Mouse (Mus musculus) spleen, postnatal 10 days (tissue): ENCODE results near the gene Dus4l.
"Not testable (repeated sequence)": the region's sequence is repeated elsewhere in the genome, so short reads cannot be mapped to it uniquely, and the experiment has no call there.

Source experiments
- DNase-seq, 2 experiments: peaks; one replicate each; pipeline ENCODE4 v3.0.0; 2021 to 2022; ENCODE audit warnings: low spot score in 2 of 2

The Dus4l gene

DNA sequence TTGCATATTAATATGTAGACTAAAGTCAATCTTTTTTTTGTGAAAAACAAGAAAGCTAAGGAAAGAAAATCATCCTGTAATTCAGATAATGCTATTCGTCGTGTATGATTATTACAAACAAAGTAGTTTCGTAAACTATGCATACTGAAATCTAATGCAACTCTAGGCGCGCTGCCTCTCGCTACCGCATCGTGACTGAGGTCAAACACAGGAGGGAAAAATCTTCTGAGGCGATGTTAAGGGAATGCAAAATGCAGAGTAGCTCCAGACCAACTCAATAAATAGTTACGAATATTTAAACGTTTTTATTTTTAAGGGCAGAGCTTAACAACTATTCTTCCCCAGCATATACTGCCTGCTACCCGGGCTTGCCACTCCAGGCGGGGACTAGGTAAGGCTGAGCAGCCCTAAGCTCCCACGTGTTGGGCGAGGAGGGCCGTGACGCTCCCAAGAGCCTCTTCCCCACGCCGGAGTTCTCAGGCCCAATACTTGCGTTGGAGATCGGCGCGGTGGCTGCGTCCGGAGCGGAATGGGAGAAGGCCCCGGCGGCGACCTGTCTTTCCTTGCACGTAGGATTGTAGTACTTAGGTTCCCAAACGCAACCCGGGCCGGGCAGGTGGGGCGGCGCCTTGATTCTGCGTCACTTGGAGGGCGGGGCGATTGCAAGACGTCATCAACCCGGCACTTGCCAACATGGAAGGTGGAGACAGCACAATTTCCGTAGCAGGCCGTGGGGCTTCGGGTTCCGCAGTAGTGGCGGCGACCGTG is at the start of gene Dus4l, which contains the start of gene Cog5:
Dus4l (minus strand) TSS at position 630 of the 768 bp plus-strand sequence.
Cog5 (plus strand) TSS at position 673 of the 768 bp plus-strand sequence.
- DNase-seq = peak; percentile 97 to 99

DNA sequence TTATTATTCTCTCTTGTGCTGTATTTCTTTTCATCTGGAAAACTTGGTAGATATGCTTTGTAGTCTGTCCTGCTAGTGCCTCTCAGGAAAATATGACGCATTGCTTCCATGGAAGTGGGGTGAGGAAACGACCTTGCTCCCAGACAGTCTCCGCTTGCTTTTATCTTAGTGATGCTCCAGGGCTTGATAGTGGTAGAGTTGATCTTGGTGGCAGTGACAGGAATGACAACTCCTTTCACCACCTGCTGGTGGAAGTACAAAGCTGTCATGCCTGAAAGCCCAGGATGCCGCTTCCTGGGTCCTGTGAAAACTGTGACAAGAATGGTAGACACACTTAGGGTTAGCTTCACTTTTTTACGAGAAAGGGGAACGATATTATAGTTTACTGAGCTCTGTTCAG is 49.3 kb upstream of the Dus4l start:
- DNase-seq = no peak

DNA sequence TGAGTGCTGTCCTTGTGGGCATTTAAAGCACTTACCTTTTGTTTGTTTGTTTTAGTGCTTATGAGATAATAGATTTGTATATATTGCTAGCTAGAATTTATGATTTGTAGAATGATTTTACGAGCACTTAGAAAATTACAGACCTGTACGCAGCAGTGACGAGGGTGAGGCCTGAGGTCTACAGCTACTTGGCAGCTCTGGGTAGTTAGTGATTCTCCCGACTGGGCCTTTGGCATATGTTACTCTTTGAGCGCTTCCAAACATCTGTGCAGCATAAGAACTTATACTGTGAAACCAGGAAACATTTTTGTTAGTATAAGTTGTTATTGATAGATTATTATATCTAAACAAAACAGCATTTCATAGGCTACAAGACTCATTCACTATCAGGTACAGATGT is 46.8 kb upstream of the Dus4l start:
- no peak for DNase-seq

DNA sequence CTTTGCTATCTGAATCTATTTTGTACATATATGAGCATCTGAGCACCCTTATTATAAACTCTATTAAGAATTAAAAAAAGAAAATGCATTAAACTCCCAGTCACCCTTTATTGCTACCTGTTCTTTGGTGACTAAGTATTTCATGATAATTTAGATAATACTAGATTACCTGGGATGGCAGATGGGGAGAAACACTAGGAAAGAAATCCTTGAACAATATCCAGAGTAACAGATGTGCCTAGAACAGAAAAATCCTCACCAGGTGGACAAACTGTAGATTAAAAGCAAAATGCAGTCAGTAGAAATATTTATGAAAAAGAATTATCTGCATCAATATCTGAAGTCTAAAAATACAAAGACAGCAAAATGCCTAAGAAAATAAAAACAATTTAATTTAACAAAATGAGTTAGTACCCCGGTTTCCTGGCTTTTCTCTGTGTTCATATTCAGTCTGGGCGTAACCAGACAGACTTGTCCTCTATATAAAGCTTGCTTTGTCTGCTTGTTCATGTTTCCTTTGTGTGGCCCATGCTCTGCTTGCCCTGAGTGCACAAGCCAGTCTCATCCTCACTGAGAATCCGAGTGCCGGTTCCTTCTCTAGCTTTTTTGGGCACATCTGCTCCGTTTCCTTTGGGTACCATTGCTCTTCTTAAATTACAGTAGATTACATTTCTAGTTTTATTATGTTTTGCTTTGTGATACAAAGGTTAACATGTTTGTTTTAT is 46.2 kb upstream of the Dus4l start:
- DNase-seq = no peak

DNA sequence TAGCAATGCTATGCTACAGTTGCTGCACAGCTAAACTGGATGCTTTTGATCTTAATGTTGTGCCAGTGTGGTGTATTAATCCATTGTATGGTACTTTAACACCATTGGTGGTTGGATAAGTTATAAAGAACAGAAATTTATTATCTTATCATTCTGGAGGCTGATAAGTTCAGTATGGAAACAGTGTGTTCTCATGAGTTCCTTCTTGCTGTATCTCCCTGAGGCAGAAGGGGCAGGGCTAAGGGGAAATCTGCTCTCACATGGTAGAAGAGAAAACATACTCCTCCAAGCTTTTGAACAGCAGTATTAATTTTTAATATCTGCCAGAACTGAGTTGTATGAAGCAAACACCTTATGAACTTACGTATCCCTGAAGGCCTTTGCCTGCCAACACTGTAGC is 38.7 kb upstream of the Dus4l start:
- DNase-seq = no peak

DNA sequence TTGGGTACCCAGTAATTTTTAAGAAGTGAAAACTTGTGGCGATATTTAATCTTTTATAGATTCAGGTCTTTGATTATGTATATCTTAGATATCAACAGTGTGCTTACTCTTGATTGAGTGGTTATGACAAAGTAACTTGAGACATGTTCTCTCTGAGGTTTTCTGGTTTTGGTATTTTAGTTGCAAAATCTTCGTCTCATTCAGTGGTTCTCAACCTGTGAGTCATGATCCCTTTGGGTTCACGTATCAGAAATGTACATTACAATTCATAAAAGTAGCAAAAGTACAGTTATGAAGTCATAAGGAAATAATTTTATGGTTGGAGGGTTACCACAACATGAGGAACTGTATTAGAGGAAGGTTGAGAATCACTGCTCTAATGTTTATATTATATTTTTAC is 32.1 kb upstream of the Dus4l start:
- no peak for DNase-seq

DNA sequence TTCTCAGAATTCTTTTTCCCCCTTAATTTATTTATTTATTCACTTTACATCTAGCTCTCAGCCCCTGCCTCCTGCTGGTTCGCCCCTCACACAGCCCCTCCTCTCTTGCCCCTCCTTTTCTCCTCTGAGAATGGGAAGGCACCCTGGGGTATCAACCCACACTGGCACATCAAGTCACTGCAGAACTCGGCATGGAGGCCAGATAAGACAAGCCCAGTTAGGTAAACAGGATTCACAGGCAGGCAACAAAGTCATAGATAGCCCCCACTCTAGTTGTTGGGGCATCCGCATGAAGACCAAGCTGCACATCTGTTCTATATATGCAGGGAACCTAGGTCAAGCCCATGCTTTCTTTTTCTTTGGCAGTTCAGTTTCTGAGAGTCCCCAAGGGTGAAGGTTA is 12.6 kb upstream of the Dus4l start:
- DNase-seq = no peak

DNA sequence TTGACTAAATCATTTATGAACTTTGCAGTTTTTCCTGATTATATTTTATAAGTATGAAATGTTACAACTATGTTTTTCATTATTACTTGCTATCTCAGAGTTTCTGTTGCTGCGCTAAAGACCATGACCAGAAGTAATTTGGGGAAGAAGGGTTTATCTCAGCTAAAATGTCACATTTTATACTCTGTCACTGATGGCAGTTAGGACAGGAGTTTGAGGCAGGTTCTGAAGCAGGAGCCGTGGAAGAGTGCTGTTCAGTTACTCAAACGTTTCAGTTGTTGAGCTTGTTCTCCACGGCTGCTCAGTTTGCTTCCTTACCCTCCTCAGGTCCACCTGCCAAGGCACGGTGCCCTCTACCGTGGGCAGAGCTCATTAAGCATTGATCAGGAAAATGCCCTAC is 11.4 kb upstream of the Dus4l start:
- DNase-seq = no peak

DNA sequence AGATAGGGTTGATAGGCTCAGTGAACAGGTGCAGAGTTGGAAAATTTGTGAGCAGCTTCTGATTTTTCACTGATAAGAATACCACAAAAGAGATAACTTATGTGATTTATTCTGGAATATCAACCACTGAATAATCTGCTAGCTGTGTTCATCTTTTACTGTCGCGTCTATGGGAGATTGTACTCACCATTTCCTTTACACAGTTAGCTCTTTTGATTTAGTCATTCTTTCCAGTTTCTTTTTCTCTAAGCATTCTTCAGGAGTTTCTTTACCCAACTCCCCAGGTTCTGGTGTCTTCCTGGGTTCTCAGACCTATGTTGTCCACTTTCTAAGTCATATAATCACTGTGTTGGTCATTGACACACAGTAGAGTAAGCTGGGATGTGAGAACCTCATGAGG is 2.2 kb upstream of the Dus4l start:
- no peak for DNase-seq

DNA sequence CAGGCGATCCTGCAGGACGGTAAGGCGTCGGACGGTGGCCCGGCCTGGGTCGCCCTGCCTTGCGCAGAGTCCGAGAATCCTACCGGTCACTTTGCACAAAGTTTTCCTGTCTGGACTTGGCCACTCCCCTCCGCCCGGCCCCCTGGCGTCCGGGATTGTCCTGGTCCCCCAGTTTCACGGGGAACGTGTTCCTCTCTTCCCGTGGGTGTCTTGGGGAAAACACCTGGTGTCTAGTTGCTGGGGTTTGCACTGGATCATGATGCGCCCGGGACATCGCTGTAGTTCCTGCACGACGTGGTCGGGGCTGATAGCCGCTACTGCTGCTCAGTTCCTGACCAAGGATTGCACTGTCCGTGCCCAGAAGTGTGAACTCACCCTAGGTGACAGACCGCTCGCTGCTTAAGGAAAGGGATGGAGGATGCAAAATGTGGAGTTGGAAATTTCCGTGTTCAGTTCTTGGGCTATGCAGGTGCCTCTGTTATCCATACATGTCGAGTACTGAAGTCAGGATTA is 395 bp upstream of the Dus4l start:
- DNase-seq = no peak

DNA sequence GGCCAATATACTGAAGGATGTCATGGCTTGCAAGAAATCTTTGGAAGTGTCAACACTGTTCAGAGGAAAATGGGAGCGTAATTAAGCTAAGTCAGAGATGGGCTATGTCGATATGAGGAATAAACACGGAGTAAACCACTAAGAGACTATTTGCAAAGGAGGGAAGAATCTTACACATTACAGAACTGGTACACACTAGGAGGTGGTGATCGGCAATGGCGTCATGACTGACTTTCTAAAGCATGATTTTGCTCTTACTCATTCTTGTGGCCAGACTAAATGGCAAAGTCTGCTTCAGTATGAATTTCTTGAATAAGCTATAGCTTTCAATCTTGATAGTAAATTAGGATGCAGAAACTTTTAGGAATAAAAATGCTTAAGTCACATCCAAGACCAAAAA is 1.0 kb downstream of the Dus4l start:
- DNase-seq = no peak

DNA sequence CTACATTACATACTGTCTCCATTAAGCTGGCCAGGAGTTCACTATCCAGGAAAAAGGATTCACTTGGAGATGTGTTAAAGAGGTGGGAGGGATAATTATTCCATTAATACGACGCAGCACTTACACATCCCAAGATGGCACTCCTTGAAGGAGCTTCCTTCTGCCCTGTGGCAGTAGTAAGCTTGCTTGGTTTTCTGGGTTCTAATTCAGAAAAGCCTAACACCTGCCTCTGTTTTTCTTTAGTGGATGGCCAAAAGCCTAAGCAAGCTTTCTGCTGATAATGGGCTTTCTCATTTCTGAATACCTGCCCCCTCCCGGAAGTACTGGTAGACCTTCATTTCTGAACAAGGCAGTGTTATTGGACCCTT is 19.4 kb downstream of the Dus4l start:
- no peak for DNase-seq

DNA sequence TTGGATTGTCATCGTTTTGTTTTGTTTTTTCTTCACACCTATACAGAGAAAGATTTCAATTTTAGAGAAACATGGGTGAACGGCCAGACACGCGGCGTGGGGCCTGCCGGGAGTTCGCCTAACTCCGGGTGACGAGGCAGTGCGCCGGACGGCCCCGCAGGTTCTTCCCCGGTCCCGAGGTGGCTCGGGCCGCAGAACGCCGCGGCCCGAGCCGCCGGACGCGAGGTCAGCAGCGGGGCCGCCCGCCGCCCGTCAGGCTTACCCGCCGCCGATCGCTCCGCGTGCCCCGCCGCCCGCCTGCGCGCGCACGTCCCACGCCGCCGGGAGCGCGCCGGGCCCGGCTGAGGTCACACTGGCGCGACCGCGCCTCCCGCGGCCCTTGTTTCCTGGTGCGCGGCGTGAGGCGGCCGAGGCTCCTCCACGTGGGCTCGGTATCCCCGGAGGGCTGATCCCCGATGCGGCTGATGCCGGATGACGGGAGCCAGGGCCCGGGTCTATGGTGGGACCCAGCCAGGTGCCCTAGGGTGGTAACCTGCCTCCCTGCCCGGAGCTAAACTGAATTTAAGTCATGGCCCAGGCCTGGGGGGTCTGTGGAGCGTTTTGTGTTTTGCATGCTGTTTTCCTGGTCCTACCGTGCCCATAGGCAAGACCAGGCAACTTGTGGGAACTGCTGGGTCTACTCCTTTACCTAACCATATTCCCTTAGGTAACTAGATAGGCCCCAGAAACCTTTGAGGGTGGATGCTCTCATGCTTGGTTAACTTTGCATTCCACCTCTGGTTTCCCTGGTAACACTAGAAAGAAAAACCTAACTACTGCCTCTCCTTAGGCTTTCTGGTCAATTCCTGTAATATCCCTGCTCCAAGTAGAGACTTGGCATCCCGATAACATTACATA is 20.0 kb downstream of the Dus4l start, which contains the start of gene Bcap29:
Bcap29 (minus strand) TSS at position 316 of the 897 bp plus-strand sequence.
- peak; percentile 72 to 87 for DNase-seq

DNA sequence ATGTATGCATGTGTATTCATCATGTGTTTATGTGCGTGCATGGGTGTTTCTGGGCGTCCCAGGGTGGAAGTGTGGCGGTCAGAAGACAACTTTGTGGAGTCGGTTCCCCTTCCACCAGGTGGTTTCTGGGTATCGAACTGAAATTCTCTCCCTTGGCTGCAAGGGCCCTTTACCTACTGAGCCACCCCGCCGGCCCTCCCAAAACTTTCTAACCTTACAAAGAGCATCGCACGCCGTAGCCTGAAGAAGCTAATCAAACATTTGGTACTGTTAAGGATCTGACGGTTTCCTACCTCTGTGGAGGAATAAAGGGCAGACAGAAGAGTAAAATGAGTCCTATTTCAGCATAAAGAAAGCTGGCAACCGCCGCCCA is 20.7 kb downstream of the Dus4l start:
- peak; percentile 43 to 54 for DNase-seq

DNA sequence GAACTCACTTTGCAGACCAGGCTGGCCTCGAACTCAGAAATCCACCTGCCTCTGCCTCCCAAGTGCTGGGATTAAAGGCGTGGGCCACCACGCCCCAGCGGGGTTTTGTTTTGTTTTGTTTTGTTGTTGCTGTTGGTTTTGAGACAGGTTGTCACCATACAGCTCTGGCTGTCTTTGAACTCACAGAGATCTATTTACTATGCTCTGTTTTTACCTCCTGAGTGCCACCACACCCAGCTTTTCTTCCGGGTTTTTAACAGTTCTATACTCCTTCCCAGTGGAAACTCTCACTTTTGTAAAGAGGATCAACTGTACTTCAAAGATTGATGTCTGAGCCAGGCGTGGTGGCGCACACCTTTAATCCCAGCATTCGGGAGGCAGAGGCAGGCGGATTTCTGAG is 26.2 kb downstream of the Dus4l start:
- not testable (repeated sequence) for DNase-seq

DNA sequence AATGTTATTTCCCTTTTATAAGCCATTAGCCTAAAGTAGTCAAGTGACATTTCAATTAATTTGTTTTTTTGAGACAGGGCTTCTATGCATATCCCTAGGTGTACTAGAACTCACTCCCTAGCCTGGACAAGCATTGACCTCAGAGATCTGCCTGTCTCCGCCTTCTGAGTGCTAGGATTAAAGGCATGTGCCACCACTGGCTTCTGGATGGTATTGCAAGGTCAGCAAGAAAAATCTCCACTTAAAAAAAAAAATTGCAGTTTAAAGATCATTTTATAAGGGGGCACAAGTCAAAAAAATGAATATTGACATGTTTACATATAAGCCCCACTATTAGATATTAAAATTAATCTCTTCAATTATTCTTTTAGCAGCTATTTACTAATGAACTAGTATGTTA is 29.6 kb downstream of the Dus4l start:
- no peak for DNase-seq

DNA sequence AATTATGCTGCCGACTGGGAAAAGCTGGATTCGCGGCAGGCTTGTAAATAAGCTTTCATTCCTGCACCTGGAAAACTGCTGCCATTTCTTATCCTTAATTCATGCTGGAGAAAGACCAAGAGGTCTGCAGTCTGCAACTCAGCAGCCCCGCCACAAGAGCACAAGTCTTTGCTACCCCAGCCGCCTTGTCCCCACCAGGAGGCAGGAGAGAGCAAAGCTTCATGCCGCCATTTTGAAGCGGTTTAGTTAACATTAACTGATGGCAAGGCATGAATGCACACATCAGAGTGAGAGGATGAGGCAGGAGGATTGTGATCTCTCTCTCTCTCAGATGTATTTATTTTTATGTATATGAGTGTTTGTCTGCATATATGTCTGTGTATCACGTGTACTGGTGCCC is 34.5 kb downstream of the Dus4l start:
- DNase-seq = no peak

DNA sequence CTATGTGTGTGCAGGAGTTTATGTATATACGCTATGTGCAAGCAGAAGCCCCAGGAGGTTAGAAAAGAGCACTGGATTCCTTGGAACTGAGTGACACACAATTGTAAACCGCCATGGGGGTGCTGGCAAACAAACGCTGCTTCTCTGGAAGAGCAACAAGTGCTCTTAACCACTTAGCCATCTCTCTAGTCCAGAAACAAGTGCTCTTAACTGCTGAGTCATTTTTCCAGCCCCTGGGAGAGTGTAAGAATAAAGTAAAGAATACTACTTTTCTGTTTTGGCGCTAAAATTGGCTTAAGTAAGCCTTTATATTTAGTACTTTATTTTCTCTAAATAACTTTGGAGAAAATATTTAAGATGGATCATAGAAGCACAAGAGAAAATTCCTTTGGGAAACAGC is 41.3 kb downstream of the Dus4l start:
- no peak for DNase-seq

DNA sequence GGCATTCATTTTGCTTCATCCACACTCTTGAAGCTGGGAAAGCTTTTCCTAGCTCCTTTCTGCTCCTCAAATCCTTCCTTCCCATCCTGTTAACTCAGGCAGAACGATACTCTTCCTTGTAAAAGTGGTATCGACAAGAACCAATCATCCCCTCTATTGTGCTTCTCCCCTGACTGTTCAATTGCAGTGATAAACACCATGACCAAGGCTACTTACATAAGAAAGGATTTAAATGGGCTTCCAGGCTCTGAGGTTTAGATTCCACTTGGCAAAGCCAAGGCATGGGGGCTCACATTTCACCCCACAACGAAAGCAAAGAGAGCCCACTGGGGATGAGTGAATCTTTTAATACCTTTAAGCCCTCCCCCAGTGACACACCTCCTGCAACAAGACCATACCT is 46.5 kb downstream of the Dus4l start:
- DNase-seq = no peak

DNA sequence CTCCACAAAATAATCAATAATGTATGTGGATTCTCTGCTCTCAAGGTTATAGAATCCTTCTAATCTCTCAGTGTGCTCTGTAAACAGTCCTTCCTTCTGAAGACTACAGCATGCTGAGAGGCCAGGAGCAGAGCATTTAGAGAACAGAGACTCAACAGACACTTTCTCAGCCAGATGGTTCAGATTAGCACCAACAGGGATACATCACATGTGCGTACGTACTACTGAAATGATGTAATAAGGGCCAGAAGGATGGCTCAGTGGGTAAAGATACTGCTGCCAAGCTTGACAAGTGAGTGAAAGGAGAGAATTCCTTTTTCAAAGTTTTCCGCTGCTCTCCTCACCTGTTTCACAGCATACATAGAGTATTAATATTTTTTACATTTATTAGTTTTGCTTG is 49.7 kb downstream of the Dus4l start:
- no peak for DNase-seq

DNA sequence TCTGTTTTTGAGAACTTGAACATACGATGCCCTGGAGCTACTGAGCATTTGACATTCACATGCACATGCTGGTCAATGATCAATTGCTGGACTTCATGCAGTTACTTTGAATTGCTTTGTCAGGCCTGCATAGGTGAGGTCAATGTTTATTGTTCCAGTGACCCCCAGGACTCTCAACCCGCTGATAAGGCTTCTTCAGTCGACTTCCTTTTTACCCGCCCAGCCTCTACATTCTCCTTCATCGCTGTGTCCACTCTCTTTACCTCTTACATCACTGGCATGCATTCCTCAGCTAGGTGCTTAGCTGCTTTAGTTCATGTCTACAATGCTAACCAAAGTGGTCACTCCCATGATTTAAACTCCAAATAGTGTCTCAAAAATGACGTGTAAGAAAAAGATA is 51.0 kb downstream of the Dus4l start:
- no peak for DNase-seq

DNA sequence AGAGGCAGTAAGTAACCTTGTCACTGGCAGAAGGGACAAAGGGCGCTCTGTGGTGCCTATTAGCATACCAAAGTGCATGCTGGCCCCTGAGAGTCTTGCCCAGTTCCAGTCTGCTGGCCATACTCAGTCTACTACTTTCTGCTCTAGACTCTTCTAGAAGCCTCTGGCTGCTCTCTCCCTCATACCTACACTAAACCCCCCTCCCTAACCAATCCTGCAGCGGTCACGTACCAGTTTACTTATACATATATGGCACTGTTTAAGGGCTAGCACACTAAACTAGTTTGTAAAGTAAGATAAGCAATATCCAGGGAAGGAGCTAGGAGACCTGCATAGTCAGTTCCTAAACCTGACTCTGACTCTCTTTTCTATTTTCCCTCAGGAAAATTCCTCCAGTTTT is 60.3 kb downstream of the Dus4l start:
- no peak for DNase-seq
